Comparison of ENCODE assay signal across 9 mouse cellular contexts in genomic region chr5:110562741-110563326, GRCm38 (mm10). TPM values are rescaled to one million over a fixed set of nuclear protein-coding genes. Genes with fewer than 3 reads are reported as not detected.
DNase-seq lines count a peak whose midpoint lies in the region; TF ChIP-seq lines count a peak whose summit lies in the region.
"Had no signal": no experiment of that assay in that cellular context is flagged by ENCODE, and none has a peak within 500 bp of the region (broad histone marks: within the 10 kb centered on the region; RNA-seq: fewer than 3 reads in every experiment).

No protein-coding gene starts in this region.

- TF ChIP-seq CTCF in layer of hippocampus, adult 2 months (conservative IDR thresholded peaks at IDR 0.05), result no peak

- H3K4me3 ChIP-seq in layer of hippocampus, adult 2 months, result 0 out of 2 replicates have a peak overlapping the region, but pooled peaks have one; percentile 9

- intact Hi-C loops in left cerebral cortex, postnatal 36 days (cut with DNase I), result loop anchor here (1.0 to 2.0 kb wide), 3 partner anchors 32 to 105 kb away; no protein-coding TSS in a partner anchor
- intact Hi-C loops in gastrocnemius, postnatal 36 days (cut with DNase I), result no loop called here

- DNase-seq in brain, adult 2 months (ENCODE audit: low read depth, low spot score), result peak; percentile 98
- DNase-seq in cerebellum, adult 9-11 months, result peak; percentile 92
- peak; percentile 72 to 92 for DNase-seq in layer of hippocampus, adult 2 months (ENCODE audit: low spot score in 2 of 2)
- DNase-seq in left cerebral cortex, postnatal 36 days (ENCODE audit: low spot score in 2 of 2), result peak; percentile 89 to 95
- DNase-seq in natural killer cell, adult 2 months (ENCODE audit: low spot score in 2 of 2), result no peak
- no peak for DNase-seq in thymus, postnatal 36 days
- no peak for DNase-seq in gastrocnemius, postnatal 36 days
- no peak for DNase-seq in urinary bladder, adult 18-20 months (ENCODE audit: low spot score in 2 of 2)

- H3K27ac ChIP-seq in layer of hippocampus, adult 2 months, result peak overlapping the region; percentile 80

RNA-seq across cellular contexts. Expression of gene Galnt9, which starts 18.7 kb away (rescaled TPM):
- total RNA-seq in layer of hippocampus, adult 2 months (2021), result 100 to 1,000 TPM in 1 of 2 experiments, 10 to 100 TPM in 1; 98.3 to 111 TPM
- total RNA-seq in left cerebral cortex, postnatal 36 days (2021), result 100 to 1,000 TPM; 104 to 109 TPM
- total RNA-seq in gastrocnemius, postnatal 36 days (2021), result not detected
- total RNA-seq: heart, adult 8-10 months had no signal

Comparison
In these comparisons a context has a peak if more than half of its experiments do, and no peak if none do; other contexts are left out.
1. DNase-seq: peak in brain, adult 2 months (single experiment), cerebellum, adult 9-11 months (single experiment), layer of hippocampus, adult 2 months (2 of 2) and left cerebral cortex, postnatal 36 days (2 of 2); none in natural killer cell, adult 2 months (0 of 2), thymus, postnatal 36 days (0 of 2), gastrocnemius, postnatal 36 days (0 of 2) and urinary bladder, adult 18-20 months (0 of 2).
2. RNA of gene Galnt9, which starts 18.7 kb away (total RNA-seq): 98.3 to 111 TPM in layer of hippocampus, adult 2 months and 104 to 109 TPM in left cerebral cortex, postnatal 36 days; not detected in gastrocnemius, postnatal 36 days; every median in the first group is over 10 times any median in the second.